Mouse (Mus musculus) limb, embryonic 11.5 days (tissue): ENCODE results near the gene Cbx8. TPM values are rescaled to one million over a fixed set of nuclear protein-coding genes. Genes with fewer than 3 reads are reported as not detected.

ENCODE experiments used
- ATAC-seq: fragments of 200-750 bp; cut with Nextera tagmentation; 2 replicates; pipeline ENCODE4 v1.8.0; 2017; ENCODE audit warnings: low read depth; ENCODE audit not compliant: insufficient number of reproducible peaks, low FRiP score, low TSS enrichment
- DNase-seq: peaks from one replicate; pipeline ENCODE4 v3.0.0-alpha.2; 2015; ENCODE audit warnings: low spot score
- H3K27ac ChIP-seq: fragments of 300-500 bp; sonication (generic); replicated peaks from 2 replicates; pipeline ENCODE4 v1.5.1; 2014; ENCODE audit warnings: low read depth, mild to moderate bottlenecking, low read length
- H3K27me3 ChIP-seq: fragments of 300-500 bp; sonication (generic); 2 replicates; pipeline ENCODE4 v1.6.1; 2014; ENCODE audit warnings: mild to moderate bottlenecking, low read length, mixed read lengths; ENCODE audit not compliant: control insufficient read depth, insufficient read depth
- H3K36me3 ChIP-seq: fragments of 300-500 bp; sonication (generic); 2 replicates; pipeline ENCODE4 v1.6.1; 2014; ENCODE audit warnings: mild to moderate bottlenecking, low read length, moderate library complexity, mixed read lengths; ENCODE audit not compliant: control insufficient read depth, insufficient read depth
- H3K4me1 ChIP-seq: fragments of 300-500 bp; sonication (generic); 2 replicates; pipeline ENCODE4 v1.6.1; 2014; ENCODE audit warnings: low read length, mixed read lengths; ENCODE audit not compliant: control insufficient read depth, insufficient read depth
- H3K4me2 ChIP-seq: fragments of 300-500 bp; sonication (generic); 2 replicates; pipeline ENCODE4 v1.6.1; 2014; ENCODE audit warnings: low read depth, mild to moderate bottlenecking, moderate library complexity; ENCODE audit not compliant: severe bottlenecking
- H3K4me3 ChIP-seq: fragments of 300-500 bp; sonication (generic); 2 replicates; pipeline ENCODE4 v1.5.1; 2014; ENCODE audit warnings: low read depth, low read length
- H3K9ac ChIP-seq: fragments of 300-500 bp; sonication (generic); 2 replicates; pipeline ENCODE4 v1.6.1; 2014; ENCODE audit warnings: mild to moderate bottlenecking, low read length
- H3K9me3 ChIP-seq: fragments of 300-500 bp; sonication (generic); 2 replicates; pipeline ENCODE4 v1.6.1; 2016; ENCODE audit warnings: low read length; ENCODE audit not compliant: control insufficient read depth
- WGBS: fragments of 180-500 bp; shearing (Covaris S2); extraction: QIAGEN DNeasy Blood & Tissue Kit; methylation state at CpG from one replicate; pipeline ENCODE4 v1.1.7; 2014; 5-methylcytosine and 5-hydroxymethylcytosine counted together
- polyA plus RNA-seq: library from polyadenylated mRNA; unstranded; fragments of >200 nt; fragmentation: Nextera tagmentation; extraction: Ambion mirVana; gene quantifications from 2 replicates; pipeline ENCODE4 v1.2.1, GENCODE M21; 2014

Gene Cbx8
- polyA plus RNA-seq, 1 experiment from 2014 or later = 13.4 TPM

GRCm38 (mm10) chr11:119053738-119054350 is 13.1 kb upstream of the Cbx8 start:
- WGBS = under 1% methylated on average over 33 of the region's 35 CpGs
- 0 out of 2 replicates have a peak, but pooled peaks have one; percentile 4 for ATAC-seq
- peaks cover 30% of the 10 kb centered on the region for H3K4me1 ChIP-seq
- peaks cover 81% of the 10 kb centered on the region for H3K27me3 ChIP-seq
- no peaks in the 10 kb centered on the region for H3K9me3 ChIP-seq
- peak overlapping the region; percentile 43; the same call in 1 of the 2 replicates for H3K9ac ChIP-seq
- H3K27ac ChIP-seq = no peak overlapping the region
- peak overlapping the region; percentile 57 for H3K4me2 ChIP-seq
- DNase-seq = peak; percentile 55
- H3K36me3 ChIP-seq = no peaks in the 10 kb centered on the region
- H3K4me3 ChIP-seq = peak overlapping the region; percentile 24

- no peaks in the 10 kb centered on the region for H3K9me3 ChIP-seq
- peaks cover 27% of the 10 kb centered on the region for H3K4me1 ChIP-seq
- peaks cover 80% of the 10 kb centered on the region for H3K27me3 ChIP-seq
- peak overlapping the region; percentile 47 for H3K9ac ChIP-seq
- peak overlapping the region; percentile 24 for H3K4me3 ChIP-seq
- ATAC-seq (peak; percentile 88), DNase-seq (peak; percentile 92)
- H3K36me3 ChIP-seq = no peaks in the 10 kb centered on the region
- peak overlapping the region; percentile 57 for H3K4me2 ChIP-seq
- 0% methylated on average over 42 of the region's 42 CpGs for WGBS
- peak overlapping the region; percentile 68 for H3K27ac ChIP-seq
Observed at GRCm38 (mm10) chr11:119053257-119053670, 12.5 kb upstream of the Cbx8 start.

GRCm38 (mm10) chr11:119052661-119053256 is 12.0 kb upstream of the Cbx8 start:
- H3K27ac ChIP-seq = peak overlapping the region; percentile 68
- H3K4me3 ChIP-seq = peak overlapping the region; percentile 24
- peak overlapping the region; percentile 57 for H3K4me2 ChIP-seq
- ATAC-seq (0 out of 2 replicates have a peak, but pooled peaks have one; percentile 35), DNase-seq (peak; percentile 78)
- peaks cover 26% of the 10 kb centered on the region for H3K4me1 ChIP-seq
- peak overlapping the region; percentile 47 for H3K9ac ChIP-seq
- H3K27me3 ChIP-seq = peaks cover 80% of the 10 kb centered on the region
- no peaks in the 10 kb centered on the region for H3K9me3 ChIP-seq
- WGBS = under 1% methylated on average over 13 of the region's 13 CpGs
- no peaks in the 10 kb centered on the region for H3K36me3 ChIP-seq

GRCm38 (mm10) chr11:119051927-119052660 is 11.3 kb upstream of the Cbx8 start:
- ATAC-seq = no peak
- H3K9me3 ChIP-seq = no peaks in the 10 kb centered on the region
- WGBS = 2% methylated on average over 15 of the region's 15 CpGs
- DNase-seq = peak; percentile 61
- no peaks in the 10 kb centered on the region for H3K36me3 ChIP-seq
- H3K27me3 ChIP-seq = peaks cover 81% of the 10 kb centered on the region
- peak overlapping the region; percentile 57; the same call in 1 of the 2 replicates for H3K4me2 ChIP-seq
- peaks cover 26% of the 10 kb centered on the region for H3K4me1 ChIP-seq
- H3K4me3 ChIP-seq = no peak overlapping the region
- no peak overlapping the region; the same call in 1 of the 2 replicates for H3K9ac ChIP-seq
- H3K27ac ChIP-seq = no peak overlapping the region; the same call in 1 of the 2 replicates

GRCm38 (mm10) chr11:119051426-119051825 is 10.7 kb upstream of the Cbx8 start:
- Histone ChIP-seq H3K27me3 (peaks cover 84% of the 10 kb centered on the region), H3K36me3 (no peaks in the 10 kb centered on the region), H3K4me2 (no peak overlapping the region), H3K9ac (no peak overlapping the region), H3K9me3 (no peaks in the 10 kb centered on the region), H3K27ac (no peak overlapping the region), H3K4me1 (peaks cover 31% of the 10 kb centered on the region), H3K4me3 (no peak overlapping the region)
- ATAC-seq = no peak
- no peak for DNase-seq

GRCm38 (mm10) chr11:119050361-119050760 is 9.6 kb upstream of the Cbx8 start:
- Histone ChIP-seq H3K36me3 (no peaks in the 10 kb centered on the region), H3K27ac (no peak overlapping the region), H3K9ac (no peak overlapping the region), H3K27me3 (peaks cover 88% of the 10 kb centered on the region), H3K9me3 (no peaks in the 10 kb centered on the region), H3K4me2 (no peak overlapping the region), H3K4me1 (peaks cover 31% of the 10 kb centered on the region), H3K4me3 (no peak overlapping the region)
- ATAC-seq (no peak), DNase-seq (no peak)
- WGBS = 3% methylated on average over 2 of the region's 2 CpGs

GRCm38 (mm10) chr11:119048133-119048510 is 7.4 kb upstream of the Cbx8 start:
- Histone ChIP-seq H3K9me3 (no peaks in the 10 kb centered on the region), H3K4me1 (peaks cover 44% of the 10 kb centered on the region), H3K4me3 (no peak overlapping the region), H3K27me3 (peaks cover 78% of the 10 kb centered on the region), H3K9ac (no peak overlapping the region), H3K27ac (no peak overlapping the region), H3K4me2 (peak overlapping the region; percentile 77; the same call in 1 of the 2 replicates), H3K36me3 (no peaks in the 10 kb centered on the region)
- ATAC-seq (no peak), DNase-seq (no peak)
- under 1% methylated on average over 13 of the region's 13 CpGs for WGBS
